Mouse (Mus musculus) brown adipose tissue, adult 24 weeks (tissue): ENCODE data around the gene Amn. TPM values are rescaled to one million over a fixed set of nuclear protein-coding genes. Genes with fewer than 3 reads are reported as not detected.

Experiments
- H3K27ac ChIP-seq: fragments of 200-500 bp; replicated peaks from 2 replicates; pipeline ENCODE4 v1.5.1; 2012; ENCODE audit warnings: low read depth, mild to moderate bottlenecking, low read length
- H3K4me1 ChIP-seq: fragments of 200-500 bp; 2 replicates; pipeline ENCODE4 v1.6.1; 2012; ENCODE audit warnings: low read length, mixed read lengths; ENCODE audit not compliant: control insufficient read depth, insufficient read depth, insufficient read length
- H3K4me3 ChIP-seq: fragments of 200-500 bp; 2 replicates; pipeline ENCODE4 v1.5.1; 2012; ENCODE audit warnings: low read depth, mild to moderate bottlenecking, low read length, moderate library complexity; ENCODE audit not compliant: insufficient read depth
- polyA plus RNA-seq: library from polyadenylated mRNA; stranded (reverse); fragments of >200 nt; gene quantifications from 2 replicates; pipeline ENCODE4 v1.2.4, GENCODE M21; 2012; ENCODE audit not compliant: missing spikeins, insufficient read depth, insufficient read length

Amn gene
- not detected in 2 replicates for polyA plus RNA-seq

GRCm38 (mm10) chr12:111270629-111271277, at the start of gene Amn:
Gene Amn, plus strand, starts transcription at chr12:111271095.
- H3K4me1 ChIP-seq, result peaks cover 3% of the 10 kb centered on the region; the same call in 1 of the 2 replicates
- H3K27ac ChIP-seq, result no peak within 1 kb of the TSS
- no peak within 1 kb of the TSS for H3K4me3 ChIP-seq

DNA sequence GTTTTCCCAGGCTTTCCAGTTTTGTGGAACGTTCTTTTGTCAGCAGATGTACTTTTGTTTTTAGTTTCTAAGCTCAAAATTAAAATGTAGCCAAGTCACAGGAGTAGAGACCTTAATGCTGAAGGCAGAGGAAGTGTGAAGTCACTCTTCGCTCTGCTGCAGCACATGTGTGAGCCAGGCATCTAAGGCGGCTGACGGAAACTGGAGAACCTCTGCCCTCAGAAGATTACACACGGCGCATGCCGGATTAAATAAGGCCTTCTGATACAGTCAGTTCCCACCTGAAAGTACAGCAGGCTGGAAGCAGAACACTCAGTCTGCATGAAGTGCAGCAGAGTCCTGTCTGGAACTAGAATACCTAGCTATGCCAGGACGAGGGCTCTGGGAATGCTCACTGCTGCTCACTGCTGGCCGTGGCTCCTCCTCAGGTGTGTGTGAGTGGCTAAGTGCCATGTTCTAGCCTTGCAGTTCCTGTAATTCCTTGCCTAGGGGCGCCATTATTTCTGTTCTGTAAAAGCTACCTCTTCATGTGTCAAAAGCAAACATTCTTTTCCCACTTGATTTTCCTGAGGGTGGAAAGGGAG, 45.6 kb upstream of the Amn start:
- Histone ChIP-seq H3K27ac (no peak overlapping the region), H3K4me1 (no peaks in the 10 kb centered on the region), H3K4me3 (no peak overlapping the region)

GRCm38 (mm10) chr12:111227410-111227809, 43.5 kb upstream of the Amn start:
- Histone ChIP-seq H3K27ac (no peak overlapping the region), H3K4me1 (no peaks in the 10 kb centered on the region)

DNA sequence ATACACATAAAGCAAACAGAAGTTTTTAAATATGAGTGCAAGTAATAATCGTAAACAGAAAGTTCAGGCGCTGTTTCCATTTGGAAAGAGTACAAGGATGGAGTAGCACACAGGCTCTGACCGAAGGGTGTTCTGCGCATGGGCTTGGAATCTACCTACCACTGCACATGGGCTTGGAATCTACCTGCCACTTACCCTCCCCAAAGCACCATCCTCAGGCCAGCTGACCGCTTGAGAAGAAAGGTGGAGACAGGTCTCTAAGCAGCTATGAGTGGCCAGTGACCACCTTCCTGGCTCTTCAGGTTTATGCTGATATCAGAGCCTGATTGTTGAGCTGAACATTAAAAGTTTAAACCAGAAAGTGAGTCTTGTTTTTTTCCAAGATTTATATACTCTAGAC, 42.4 kb upstream of the Amn start:
- Histone ChIP-seq H3K27ac (no peak overlapping the region), H3K4me1 (no peaks in the 10 kb centered on the region), H3K4me3 (no peak overlapping the region)

More at GRCm38 (mm10) chr12:111227410-111227809, 43.5 kb upstream of the Amn start:
- no peak overlapping the region for H3K4me3 ChIP-seq

- Histone ChIP-seq H3K4me3 (no peak overlapping the region), H3K27ac (no peak overlapping the region), H3K4me1 (no peaks in the 10 kb centered on the region)
Observed at GRCm38 (mm10) chr12:111230793-111231192, 40.1 kb upstream of the Amn start.

GRCm38 (mm10) chr12:111233798-111234197, 37.1 kb upstream of the Amn start:
- Histone ChIP-seq H3K4me3 (no peak overlapping the region), H3K27ac (no peak overlapping the region), H3K4me1 (no peaks in the 10 kb centered on the region)

GRCm38 (mm10) chr12:111234383-111234782, 36.5 kb upstream of the Amn start:
- Histone ChIP-seq H3K4me3 (no peak overlapping the region), H3K27ac (no peak overlapping the region), H3K4me1 (no peaks in the 10 kb centered on the region)

GRCm38 (mm10) chr12:111235631-111236030, 35.3 kb upstream of the Amn start:
- no peak overlapping the region for H3K4me3 ChIP-seq
- H3K27ac ChIP-seq, result no peak overlapping the region

DNA sequence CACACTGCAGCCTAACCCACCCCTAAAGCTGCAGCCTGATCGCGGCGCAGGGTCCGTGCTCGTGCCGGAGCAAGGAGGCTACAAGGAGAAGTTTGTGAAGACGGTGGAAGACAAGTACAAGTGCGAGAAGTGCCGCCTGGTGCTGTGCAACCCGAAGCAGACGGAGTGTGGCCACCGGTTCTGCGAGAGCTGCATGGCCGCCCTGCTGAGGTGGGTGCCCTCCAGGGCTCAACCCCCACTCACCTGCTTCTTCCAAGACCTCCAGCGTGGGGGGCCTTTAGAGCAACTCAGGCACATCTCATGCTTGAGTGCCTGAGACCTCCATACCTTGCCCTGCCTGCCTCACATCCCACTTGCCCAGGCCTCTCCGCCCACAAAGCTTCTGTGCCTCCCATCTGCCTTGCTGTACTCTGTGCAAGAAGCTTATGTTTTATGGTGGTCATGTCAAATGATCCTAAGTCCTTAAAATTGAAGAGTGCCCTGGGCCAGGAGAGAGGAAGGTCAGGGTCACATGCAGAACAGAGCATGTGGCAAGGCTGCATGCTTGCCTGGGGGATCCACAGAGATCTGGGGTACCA, 33.2 kb upstream of the Amn start:
- no peaks in the 10 kb centered on the region for H3K4me1 ChIP-seq
- H3K27ac ChIP-seq, result no peak overlapping the region
- no peak overlapping the region for H3K4me3 ChIP-seq

More at GRCm38 (mm10) chr12:111235631-111236030, 35.3 kb upstream of the Amn start:
- H3K4me1 ChIP-seq, result no peaks in the 10 kb centered on the region

GRCm38 (mm10) chr12:111238345-111238744, 32.5 kb upstream of the Amn start:
- Histone ChIP-seq H3K4me3 (no peak overlapping the region), H3K27ac (no peak overlapping the region)

GRCm38 (mm10) chr12:111238778-111239177, 32.1 kb upstream of the Amn start:
- H3K4me3 ChIP-seq, result no peak overlapping the region
- H3K4me1 ChIP-seq, result no peaks in the 10 kb centered on the region
- no peak overlapping the region for H3K27ac ChIP-seq

More at GRCm38 (mm10) chr12:111238345-111238744, 32.5 kb upstream of the Amn start:
- no peaks in the 10 kb centered on the region for H3K4me1 ChIP-seq

- H3K4me1 ChIP-seq, result no peaks in the 10 kb centered on the region
- no peak overlapping the region for H3K27ac ChIP-seq
- H3K4me3 ChIP-seq, result no peak overlapping the region
Observed at GRCm38 (mm10) chr12:111239930-111240329, 31.0 kb upstream of the Amn start.

GRCm38 (mm10) chr12:111241916-111242315, 29.0 kb upstream of the Amn start:
- H3K27ac ChIP-seq, result no peak overlapping the region
- no peak overlapping the region for H3K4me3 ChIP-seq
- H3K4me1 ChIP-seq, result no peaks in the 10 kb centered on the region

GRCm38 (mm10) chr12:111242346-111242745, 28.5 kb upstream of the Amn start:
- Histone ChIP-seq H3K4me1 (no peaks in the 10 kb centered on the region), H3K27ac (no peak overlapping the region), H3K4me3 (no peak overlapping the region)

- Histone ChIP-seq H3K4me3 (no peak overlapping the region), H3K27ac (no peak overlapping the region)
Observed at GRCm38 (mm10) chr12:111243733-111244132, 27.2 kb upstream of the Amn start.

GRCm38 (mm10) chr12:111245070-111245469, 25.8 kb upstream of the Amn start:
- no peak overlapping the region for H3K4me3 ChIP-seq
- no peak overlapping the region for H3K27ac ChIP-seq
- H3K4me1 ChIP-seq, result no peaks in the 10 kb centered on the region

More at GRCm38 (mm10) chr12:111243733-111244132, 27.2 kb upstream of the Amn start:
- no peaks in the 10 kb centered on the region for H3K4me1 ChIP-seq
